33 mouse cellular contexts compared by ENCODE assay signal in the genomic region with DNA sequence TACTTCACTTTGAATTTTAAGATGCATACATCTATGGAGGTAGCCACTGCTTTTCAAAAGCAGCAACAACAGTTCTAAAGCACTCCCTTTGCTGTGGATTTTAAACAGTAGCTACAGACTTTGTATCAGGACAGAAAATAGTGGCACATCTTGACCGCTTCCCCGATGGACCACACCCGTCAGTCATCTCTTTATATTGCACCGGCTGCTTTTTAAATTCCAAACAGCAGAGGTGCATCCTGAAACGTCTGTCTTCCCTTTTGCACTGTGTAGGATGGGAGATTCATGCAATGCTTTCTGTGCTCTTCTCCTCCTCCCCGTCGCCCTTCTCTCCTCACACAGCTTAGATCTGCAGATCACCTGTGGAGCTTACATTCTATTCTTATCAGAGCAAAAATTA. TPM values are rescaled to one million over a fixed set of nuclear protein-coding genes. Genes with fewer than 3 reads are reported as not detected.
"Had no signal": no experiment of that assay in that cellular context is flagged by ENCODE, and none has a peak within 500 bp of the region (broad histone marks: within the 10 kb centered on the region; RNA-seq: fewer than 3 reads in every experiment).

No protein-coding gene starts in this region.

- H3K9ac ChIP-seq: heart, embryonic 13.5 days; heart, embryonic 15.5 days; hindbrain, embryonic 13.5 days; hindbrain, embryonic 15.5 days; limb, embryonic 12.5 days; liver, embryonic 13.5 days had no signal

- H3K4me1 ChIP-seq: heart, embryonic 13.5 days; heart, embryonic 15.5 days; hindbrain, embryonic 13.5 days; hindbrain, embryonic 15.5 days; limb, embryonic 10.5 days; limb, embryonic 12.5 days; liver, embryonic 13.5 days had no signal

- H3K4me2 ChIP-seq: heart, embryonic 11.5 days; heart, embryonic 13.5 days; heart, embryonic 15.5 days; hindbrain, embryonic 13.5 days; hindbrain, embryonic 15.5 days; limb, embryonic 12.5 days; liver, embryonic 11.5 days; liver, embryonic 13.5 days had no signal

- H3K36me3 ChIP-seq: heart, embryonic 13.5 days; heart, embryonic 15.5 days; hindbrain, embryonic 10.5 days; hindbrain, embryonic 13.5 days; hindbrain, embryonic 15.5 days; limb, embryonic 10.5 days; limb, embryonic 12.5 days; liver, embryonic 13.5 days had no signal

- ATAC-seq: hindbrain, postnatal 0 days; intestine, embryonic 16.5 days had no signal

- DNase-seq: gastrocnemius, postnatal 14 days; gastrocnemius, postnatal 36 days; heart, adult 11 months; heart, adult 2 months; heart, postnatal 14 days; heart, postnatal 4 days; kidney, adult 11 months; kidney, adult 2 months; kidney, postnatal 10 days; kidney, postnatal 25 days; kidney, postnatal 4 days; liver; liver, embryonic 13.5 days had no signal

- H3K27ac ChIP-seq: heart, adult 2 months; heart, embryonic 13.5 days; heart, embryonic 15.5 days; hindbrain, embryonic 10.5 days; hindbrain, embryonic 13.5 days; hindbrain, embryonic 15.5 days; hindbrain, postnatal 0 days; layer of hippocampus, adult 2 months; left cerebral cortex, adult 2 months; limb, embryonic 10.5 days; limb, embryonic 12.5 days; liver, embryonic 13.5 days had no signal

- H3K4me3 ChIP-seq: heart, adult 2 months; heart, embryonic 13.5 days; heart, embryonic 15.5 days; hindbrain, embryonic 10.5 days; hindbrain, embryonic 13.5 days; hindbrain, embryonic 15.5 days; layer of hippocampus, adult 2 months; left cerebral cortex, adult 2 months; limb, embryonic 10.5 days; limb, embryonic 12.5 days; liver, embryonic 13.5 days had no signal

- H3K27me3 ChIP-seq: heart, embryonic 13.5 days; heart, embryonic 15.5 days; hindbrain, embryonic 13.5 days; hindbrain, embryonic 15.5 days; limb, embryonic 12.5 days; liver, embryonic 13.5 days had no signal

- H3K9me3 ChIP-seq: heart, embryonic 13.5 days; heart, embryonic 15.5 days; hindbrain, embryonic 10.5 days; hindbrain, embryonic 13.5 days; hindbrain, embryonic 15.5 days; limb, embryonic 10.5 days; limb, embryonic 12.5 days; liver, embryonic 13.5 days had no signal

RNA-seq across cellular contexts. Expression of a gene that starts 57.3 kb away (rescaled TPM):
- total RNA-seq: gastrocnemius, adult 18-20 months; gastrocnemius, postnatal 14 days; heart, adult 2 months; heart, postnatal 14 days; heart, postnatal 4 days; hindbrain, postnatal 0 days; layer of hippocampus, adult 2 months; layer of hippocampus, postnatal 10 days; layer of hippocampus, postnatal 25 days; left cerebral cortex, adult 2 months; left cerebral cortex, postnatal 14 days; left cerebral cortex, postnatal 36 days had no signal
- polyA plus RNA-seq: heart, adult 2 months; heart, embryonic 15.5 days; heart, postnatal 0 days; kidney, adult 2 months; limb, embryonic 10.5 days; limb, embryonic 12.5 days; limb, embryonic 14.5 days had no signal
